Mouse (Mus musculus): ENCODE data around the gene Fam25c. TPM values are rescaled to one million over a fixed set of nuclear protein-coding genes. Genes with fewer than 3 reads are reported as not detected.

Gene Fam25c
- not detected in 2 replicates for polyA plus RNA-seq (2016; fragmentation: Nextera tagmentation; extraction: Ambion mirVana)

- H3K27ac ChIP-seq (replicated peaks): peak within 1 kb of the TSS; percentile 19; the same call in 1 of the 2 replicates
- H3K36me3 ChIP-seq (replicated peaks): no peaks in the 10 kb centered on the region
- WGBS: 76% methylated on average over 6 of the region's 6 CpGs
- DNase-seq (ENCODE audit: low spot score): no peak
- H3K4me3 ChIP-seq: no peak within 1 kb of the TSS
- H3K4me1 ChIP-seq: peaks cover 14% of the 10 kb centered on the region
- no peaks in the 10 kb centered on the region; the same call in 1 of the 2 replicates for H3K27me3 ChIP-seq (replicated peaks; ENCODE audit: low read depth, poor library complexity, severe bottlenecking)
- no peaks in the 10 kb centered on the region for H3K9me3 ChIP-seq
Observed at GRCm38 (mm10) chr14:34355301-34355700, at the start of gene Fam25c. Gene Fam25c, minus strand, starts transcription at chr14:34355433.

- no peak overlapping the region for H3K4me3 ChIP-seq
- no peak overlapping the region for H3K27ac ChIP-seq (replicated peaks)
- H3K36me3 ChIP-seq (replicated peaks): peaks cover 92% of the 10 kb centered on the region
- no peaks in the 10 kb centered on the region for H3K9me3 ChIP-seq
- H3K4me1 ChIP-seq: no peaks in the 10 kb centered on the region
- no peak for DNase-seq (ENCODE audit: low spot score)
- 96% methylated on average over 7 of the region's 7 CpGs for WGBS
- no peaks in the 10 kb centered on the region for H3K27me3 ChIP-seq (replicated peaks; ENCODE audit: low read depth, poor library complexity, severe bottlenecking)
Observed at GRCm38 (mm10) chr14:34403424-34403823, 48.2 kb upstream of the Fam25c start.

GRCm38 (mm10) chr14:34402871-34403270, 47.6 kb upstream of the Fam25c start:
- DNase-seq (ENCODE audit: low spot score): no peak
- H3K4me1 ChIP-seq: no peaks in the 10 kb centered on the region
- 93% methylated on average over 8 of the region's 8 CpGs for WGBS
- no peak overlapping the region for H3K4me3 ChIP-seq
- H3K27me3 ChIP-seq (replicated peaks; ENCODE audit: low read depth, poor library complexity, severe bottlenecking): no peaks in the 10 kb centered on the region
- H3K27ac ChIP-seq (replicated peaks): no peak overlapping the region
- H3K9me3 ChIP-seq: no peaks in the 10 kb centered on the region
- peaks cover 92% of the 10 kb centered on the region for H3K36me3 ChIP-seq (replicated peaks)

GRCm38 (mm10) chr14:34401135-34401534, 45.9 kb upstream of the Fam25c start:
- Histone ChIP-seq H3K27ac (replicated peaks) (no peak overlapping the region), H3K9me3 (no peaks in the 10 kb centered on the region), H3K27me3 (replicated peaks; ENCODE audit: low read depth, poor library complexity, severe bottlenecking) (no peaks in the 10 kb centered on the region), H3K36me3 (replicated peaks) (peaks cover 81% of the 10 kb centered on the region), H3K4me1 (no peaks in the 10 kb centered on the region), H3K4me3 (no peak overlapping the region)
- WGBS: 55% methylated on average over 6 of the region's 6 CpGs
- DNase-seq (ENCODE audit: low spot score): peak; percentile 72

- Histone ChIP-seq H3K27ac (replicated peaks) (no peak overlapping the region), H3K4me3 (no peak overlapping the region), H3K9me3 (no peaks in the 10 kb centered on the region), H3K4me1 (no peaks in the 10 kb centered on the region), H3K36me3 (replicated peaks) (peaks cover 70% of the 10 kb centered on the region), H3K27me3 (replicated peaks; ENCODE audit: low read depth, poor library complexity, severe bottlenecking) (no peaks in the 10 kb centered on the region)
- WGBS: 92% methylated on average over 3 of the region's 3 CpGs
- no peak for DNase-seq (ENCODE audit: low spot score)
Observed at GRCm38 (mm10) chr14:34400021-34400420, 44.8 kb upstream of the Fam25c start.

- H3K9me3 ChIP-seq: no peaks in the 10 kb centered on the region
- H3K36me3 ChIP-seq (replicated peaks): peaks cover 62% of the 10 kb centered on the region
- no peak overlapping the region for H3K27ac ChIP-seq (replicated peaks)
- no peaks in the 10 kb centered on the region for H3K4me1 ChIP-seq
- 91% methylated on average over 6 of the region's 6 CpGs for WGBS
- no peaks in the 10 kb centered on the region for H3K27me3 ChIP-seq (replicated peaks; ENCODE audit: low read depth, poor library complexity, severe bottlenecking)
- DNase-seq (ENCODE audit: low spot score): no peak
- H3K4me3 ChIP-seq: no peak overlapping the region
Observed at GRCm38 (mm10) chr14:34399301-34399700, 44.1 kb upstream of the Fam25c start.

- Histone ChIP-seq H3K36me3 (replicated peaks) (peaks cover 58% of the 10 kb centered on the region), H3K27ac (replicated peaks) (no peak overlapping the region), H3K4me3 (no peak overlapping the region), H3K4me1 (0 out of 2 replicates have a peak, but pooled peaks cover 2% of the 10 kb centered on the region), H3K9me3 (no peaks in the 10 kb centered on the region), H3K27me3 (replicated peaks; ENCODE audit: low read depth, poor library complexity, severe bottlenecking) (no peaks in the 10 kb centered on the region)
- WGBS: 92% methylated on average over 21 of the region's 21 CpGs
- no peak for DNase-seq (ENCODE audit: low spot score)
Observed at GRCm38 (mm10) chr14:34398901-34399300, 43.7 kb upstream of the Fam25c start.

GRCm38 (mm10) chr14:34397871-34398270, 42.6 kb upstream of the Fam25c start:
- no peak overlapping the region for H3K27ac ChIP-seq (replicated peaks)
- no peak overlapping the region for H3K4me3 ChIP-seq
- H3K36me3 ChIP-seq (replicated peaks): peaks cover 51% of the 10 kb centered on the region
- no peaks in the 10 kb centered on the region for H3K9me3 ChIP-seq
- H3K4me1 ChIP-seq: 0 out of 2 replicates have a peak, but pooled peaks cover 4% of the 10 kb centered on the region
- no peak for DNase-seq (ENCODE audit: low spot score)
- 91% methylated on average over 5 of the region's 5 CpGs for WGBS
- no peaks in the 10 kb centered on the region for H3K27me3 ChIP-seq (replicated peaks; ENCODE audit: low read depth, poor library complexity, severe bottlenecking)

GRCm38 (mm10) chr14:34393295-34393694, 38.1 kb upstream of the Fam25c start:
- peaks cover 13% of the 10 kb centered on the region for H3K36me3 ChIP-seq (replicated peaks)
- H3K9me3 ChIP-seq: peaks cover 4% of the 10 kb centered on the region; the same call in 1 of the 2 replicates
- 0 out of 2 replicates have a peak, but pooled peaks cover 4% of the 10 kb centered on the region for H3K4me1 ChIP-seq
- H3K27ac ChIP-seq (replicated peaks): no peak overlapping the region
- DNase-seq (ENCODE audit: low spot score): no peak
- H3K4me3 ChIP-seq: no peak overlapping the region
- WGBS: 72% methylated on average over 4 of the region's 4 CpGs
- no peaks in the 10 kb centered on the region for H3K27me3 ChIP-seq (replicated peaks; ENCODE audit: low read depth, poor library complexity, severe bottlenecking)

GRCm38 (mm10) chr14:34382921-34383704, 27.9 kb upstream of the Fam25c start:
- 0 out of 2 replicates have a peak, but pooled peaks cover 2% of the 10 kb centered on the region for H3K9me3 ChIP-seq
- whole genome bisulfite sequencing: 91% methylated on average over 9 of the region's 9 CpGs
- no peak overlapping the region for H3K27ac ChIP-seq (replicated peaks)
- no peak overlapping the region for H3K4me3 ChIP-seq
- H3K4me1 ChIP-seq: peaks cover 12% of the 10 kb centered on the region
- H3K36me3 ChIP-seq (replicated peaks): no peaks in the 10 kb centered on the region
- DNase-seq (ENCODE audit: low spot score): no peak
- H3K27me3 ChIP-seq (replicated peaks; ENCODE audit: low read depth, poor library complexity, severe bottlenecking): no peaks in the 10 kb centered on the region

GRCm38 (mm10) chr14:34378560-34379331, 23.5 kb upstream of the Fam25c start:
- Histone ChIP-seq H3K27me3 (replicated peaks; ENCODE audit: low read depth, poor library complexity, severe bottlenecking) (no peaks in the 10 kb centered on the region), H3K4me1 (peaks cover 53% of the 10 kb centered on the region), H3K4me3 (peak overlapping the region; percentile 36), H3K27ac (replicated peaks) (peak overlapping the region; percentile 87), H3K9me3 (0 out of 2 replicates have a peak, but pooled peaks cover 2% of the 10 kb centered on the region), H3K36me3 (replicated peaks) (no peaks in the 10 kb centered on the region)
- peak; percentile 79 for DNase-seq (ENCODE audit: low spot score)
- WGBS: 23% methylated on average over 11 of the region's 11 CpGs

GRCm38 (mm10) chr14:34377121-34377520, 21.9 kb upstream of the Fam25c start:
- Histone ChIP-seq H3K9me3 (no peaks in the 10 kb centered on the region), H3K27ac (replicated peaks) (peak overlapping the region; percentile 72), H3K4me1 (peaks cover 56% of the 10 kb centered on the region), H3K36me3 (replicated peaks) (no peaks in the 10 kb centered on the region), H3K4me3 (peak overlapping the region; percentile 14), H3K27me3 (replicated peaks; ENCODE audit: low read depth, poor library complexity, severe bottlenecking) (no peaks in the 10 kb centered on the region)
- 84% methylated on average over 4 of the region's 4 CpGs for WGBS
- no peak for DNase-seq (ENCODE audit: low spot score)
